Mouse (Mus musculus): ENCODE data around the gene Arhgap20. TPM values are rescaled to one million over a fixed set of nuclear protein-coding genes. Genes with fewer than 3 reads are reported as not detected.

Arhgap20 gene
- total RNA-seq, 1 experiment from 2014 or later = 0.38 TPM

Other genes starting within 250 kb of the Arhgap20 start
- gene Fdx1, start 198.2 kb downstream of the Arhgap20 start, total RNA-seq (2017) = 0.75 to 4.9 TPM in 2 of 3 replicates, not detected in the other

Data from monocyte, adult 5-6 weeks (primary cell).